Mouse (Mus musculus) heart, postnatal 10 days (tissue): ENCODE measurements at regions not wholly inside any gene's neighbourhood (a gene's known extent, or its start where the extent isn't known, plus 50 kb on each side); places are given as distances from the start of the nearest gene placed in this dataset.
"Not testable (repeated sequence)": the region's sequence is repeated elsewhere in the genome, so short reads cannot be mapped to it uniquely, and the experiment has no call there.

Experiments
- DNase-seq, 2 experiments: peaks; one replicate each; pipeline ENCODE4 v3.0.0; 2021
- intact Hi-C: fragments of 180-260 bp; cut with DNase I; formaldehyde crosslinking; loops from one replicate; pipeline ENCODE4 v1.15.1; 2025

GRCm38 (mm10) chr12:115276749-115277148 is 770.8 kb upstream of the Zfp386 start:
- DNase-seq, intact Hi-C loops: not testable (repeated sequence)

DNA sequence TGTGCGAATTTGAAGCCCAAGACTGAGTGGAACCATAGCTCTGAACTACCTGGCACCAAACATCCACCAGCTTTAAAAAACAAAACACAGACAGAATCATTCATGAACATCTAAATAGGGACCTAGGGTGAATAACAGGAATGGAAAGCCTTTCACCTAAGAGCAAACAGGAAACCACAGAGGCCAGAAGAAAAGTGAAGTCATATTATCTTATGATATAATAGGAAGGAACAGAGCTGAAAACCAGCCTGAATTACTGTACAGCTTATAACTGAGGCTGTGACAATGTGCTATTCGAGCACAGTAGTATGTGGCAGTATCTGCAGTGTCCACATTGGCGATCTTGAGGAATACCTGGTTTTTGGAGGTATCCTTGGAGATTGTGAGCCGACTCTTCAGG is 753.8 kb upstream of the Zfp386 start:
- intact Hi-C loops, DNase-seq: not testable (repeated sequence)

DNA sequence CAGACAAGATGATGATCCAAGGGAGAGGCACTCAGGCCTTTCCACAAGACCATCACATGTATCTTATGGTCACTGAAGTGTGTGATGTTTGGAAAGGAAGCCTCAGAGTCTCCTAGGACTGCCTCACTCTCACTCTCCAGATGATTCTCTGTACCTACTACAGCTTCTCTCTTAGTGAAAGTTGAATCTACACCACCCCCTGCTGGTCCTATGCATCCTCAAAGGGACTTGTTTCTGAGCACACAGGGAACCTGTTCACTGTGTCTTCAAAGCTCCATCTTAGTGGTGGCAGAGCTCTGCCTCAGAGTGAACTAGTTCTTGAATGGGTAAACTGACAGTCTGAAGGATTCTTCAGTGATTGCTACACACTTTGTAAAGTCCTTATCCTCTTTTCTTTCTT is 749.5 kb upstream of the Zfp386 start:
- intact Hi-C loops, DNase-seq: not testable (repeated sequence)

DNA sequence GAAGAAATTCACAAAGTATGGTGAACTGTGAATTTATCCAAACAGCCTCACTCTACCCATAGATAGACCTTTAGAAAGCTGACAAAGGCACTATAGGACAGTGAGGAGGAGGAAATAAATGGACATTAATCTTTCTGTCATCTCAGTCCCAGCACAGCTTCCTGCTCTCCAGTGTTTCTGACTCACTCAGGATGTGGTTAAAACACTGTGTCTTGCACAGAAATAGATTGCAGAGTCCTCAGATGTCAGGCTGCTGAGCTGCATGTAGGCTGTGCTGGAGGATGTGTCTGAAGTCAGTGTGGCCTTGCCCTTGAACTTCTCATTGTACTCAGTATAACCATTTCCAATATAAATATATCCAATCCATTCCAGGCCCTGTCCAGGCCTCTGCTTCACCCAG is 735.6 kb upstream of the Zfp386 start:
- intact Hi-C loops: no loop called here
- peak in 1 of 2 experiments; percentile 3 for DNase-seq

- DNase-seq, intact Hi-C loops: not testable (repeated sequence)
Observed at GRCm38 (mm10) chr12:115312604-115313003, 734.9 kb upstream of the Zfp386 start.

GRCm38 (mm10) chr12:115320641-115321040 is 726.9 kb upstream of the Zfp386 start:
- DNase-seq, intact Hi-C loops: not testable (repeated sequence)

DNA sequence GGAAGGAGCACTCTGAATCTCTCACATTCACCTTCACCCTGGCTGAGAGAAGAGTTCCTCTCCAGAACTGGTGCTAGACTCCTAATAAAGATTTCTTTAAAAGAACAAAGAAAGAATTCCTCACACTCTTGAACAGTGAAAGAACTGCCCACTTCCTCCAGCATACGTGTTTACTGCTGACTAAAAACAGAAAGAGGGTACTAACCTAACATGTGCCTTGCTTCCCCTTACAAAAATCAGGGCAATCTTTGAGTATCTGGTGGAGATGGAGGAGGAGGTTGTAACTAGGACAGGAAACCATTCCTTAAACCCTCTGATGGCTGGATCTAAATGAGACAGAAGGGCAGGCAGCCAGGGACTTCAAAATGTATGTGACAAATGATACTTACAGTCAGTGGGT is 719.1 kb upstream of the Zfp386 start:
- intact Hi-C loops: no loop called here
- DNase-seq: no peak

- intact Hi-C loops, DNase-seq: not testable (repeated sequence)
Observed at GRCm38 (mm10) chr12:115334770-115335169, 712.8 kb upstream of the Zfp386 start.

GRCm38 (mm10) chr12:115336594-115336993 is 710.9 kb upstream of the Zfp386 start:
- no peak for DNase-seq
- intact Hi-C loops: no loop called here

DNA sequence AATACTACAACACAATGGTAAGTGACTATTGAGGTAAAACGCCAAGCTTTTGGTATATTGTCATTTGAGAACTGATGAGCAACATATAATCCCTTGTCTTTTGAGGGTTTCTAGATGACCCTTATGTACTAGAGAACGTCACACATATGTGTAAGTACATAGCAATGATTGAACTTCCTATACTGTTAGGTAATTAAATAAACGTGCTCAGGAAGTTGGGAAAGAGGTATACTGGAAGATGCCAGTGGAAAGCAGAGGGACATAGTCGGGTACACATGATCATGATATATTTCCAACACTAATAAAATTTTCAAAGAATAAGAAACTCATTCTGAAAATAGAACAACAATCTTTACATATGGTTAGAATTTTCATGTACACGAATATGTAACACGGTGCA is 701.4 kb upstream of the Zfp386 start:
- DNase-seq, intact Hi-C loops: not testable (repeated sequence)

GRCm38 (mm10) chr12:115359050-115359449 is 688.5 kb upstream of the Zfp386 start:
- intact Hi-C loops, DNase-seq: not testable (repeated sequence)

DNA sequence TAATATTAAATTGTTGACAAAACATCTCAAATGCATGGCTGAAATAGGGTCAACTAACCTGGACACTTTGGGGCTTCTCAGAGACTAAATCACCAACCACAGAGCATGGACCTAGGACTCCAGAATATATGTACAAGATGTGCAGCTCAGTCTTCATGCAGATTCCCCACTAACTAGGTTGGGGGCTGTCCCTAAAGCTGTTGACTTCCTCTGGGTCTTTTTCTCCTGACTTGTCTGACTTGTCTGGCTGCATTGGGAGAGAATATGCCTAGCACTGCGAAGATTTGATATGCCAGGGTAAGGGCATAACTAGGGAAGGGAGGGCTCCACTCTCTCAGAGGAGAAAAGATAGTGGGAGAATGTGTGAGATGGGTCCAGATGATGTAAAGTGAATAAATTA is 681.9 kb upstream of the Zfp386 start:
- intact Hi-C loops: not testable (repeated sequence)

DNA sequence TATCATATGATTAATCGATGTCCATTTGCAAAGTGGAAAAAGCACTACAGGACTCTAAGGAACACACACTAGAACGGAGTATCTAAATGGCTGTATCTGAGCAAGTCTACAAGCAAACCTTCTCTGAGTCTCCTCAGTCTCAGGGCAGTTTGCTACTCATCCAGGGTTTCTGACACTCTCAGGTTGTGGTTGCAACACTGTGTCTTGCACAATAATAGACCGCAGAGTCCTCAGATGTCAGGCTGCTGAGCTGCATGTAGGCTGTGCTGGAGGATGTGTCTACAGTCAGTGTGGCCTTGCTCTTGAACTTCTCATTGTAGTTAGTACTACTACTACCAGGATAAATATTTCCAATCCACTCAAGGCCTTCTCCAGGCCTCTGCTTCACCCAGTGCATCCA is 675.7 kb upstream of the Zfp386 start:
- DNase-seq, intact Hi-C loops: not testable (repeated sequence)

More for the DNA sequence above, 681.9 kb upstream of the Zfp386 start:
- not testable (repeated sequence) for DNase-seq

DNA sequence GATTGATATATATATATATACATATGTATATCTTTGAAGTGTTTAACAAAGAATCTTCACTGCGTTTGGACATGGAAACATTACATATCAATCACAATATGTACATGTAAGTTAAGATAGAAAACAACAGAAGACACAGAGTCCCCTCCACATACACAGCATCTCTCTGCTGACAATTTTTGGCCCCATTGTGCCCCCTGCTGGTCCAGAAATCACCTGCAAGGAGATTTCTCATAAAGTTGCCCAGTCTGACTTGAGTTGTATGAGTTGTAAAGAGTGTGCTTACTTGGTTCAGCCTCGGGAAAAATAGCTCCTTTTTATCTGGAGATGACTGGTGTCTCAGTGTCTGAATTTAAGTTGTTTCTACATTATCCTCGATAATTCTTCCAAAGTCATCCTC is 674.5 kb upstream of the Zfp386 start:
- intact Hi-C loops, DNase-seq: not testable (repeated sequence)

- intact Hi-C loops, DNase-seq: not testable (repeated sequence)
Observed at GRCm38 (mm10) chr12:115386479-115386878, 661.0 kb upstream of the Zfp386 start.

- intact Hi-C loops: loop anchor here (10.0 kb wide), 1 partner anchor 179 kb away; no protein-coding TSS in a partner anchor
- no peak for DNase-seq
Observed at GRCm38 (mm10) chr12:115404116-115404515, 643.4 kb upstream of the Zfp386 start.

DNA sequence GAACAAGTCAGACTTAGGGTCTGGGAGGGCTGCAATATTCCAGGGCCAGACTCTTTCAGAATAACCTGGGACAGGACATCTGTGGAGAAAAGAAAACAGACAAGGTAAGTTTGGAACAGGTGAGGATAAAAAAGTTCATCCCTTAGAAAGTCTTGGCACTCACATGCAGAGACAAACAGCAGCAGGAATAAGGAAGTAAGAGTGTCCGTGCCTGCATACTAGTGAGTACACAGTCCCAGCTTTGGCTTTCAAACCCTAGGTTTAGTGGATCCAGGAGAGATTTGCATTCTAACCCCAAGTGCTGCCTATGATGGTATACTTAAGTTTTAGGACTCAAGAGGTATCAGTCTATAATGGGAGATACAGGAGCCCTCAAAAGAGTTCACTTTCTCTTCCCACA is 642.9 kb upstream of the Zfp386 start:
- no peak for DNase-seq
- intact Hi-C loops: loop anchor here (10.0 kb wide), 1 partner anchor 180 kb away; no protein-coding TSS in a partner anchor

- intact Hi-C loops, DNase-seq: not testable (repeated sequence)
Observed at GRCm38 (mm10) chr12:115446247-115446646, 601.3 kb upstream of the Zfp386 start.

GRCm38 (mm10) chr12:115452626-115453025 is 594.9 kb upstream of the Zfp386 start:
- intact Hi-C loops, DNase-seq: not testable (repeated sequence)

GRCm38 (mm10) chr12:115464777-115465176 is 582.7 kb upstream of the Zfp386 start:
- intact Hi-C loops, DNase-seq: not testable (repeated sequence)

GRCm38 (mm10) chr12:115468015-115468414 is 579.5 kb upstream of the Zfp386 start:
- intact Hi-C loops, DNase-seq: not testable (repeated sequence)

DNA sequence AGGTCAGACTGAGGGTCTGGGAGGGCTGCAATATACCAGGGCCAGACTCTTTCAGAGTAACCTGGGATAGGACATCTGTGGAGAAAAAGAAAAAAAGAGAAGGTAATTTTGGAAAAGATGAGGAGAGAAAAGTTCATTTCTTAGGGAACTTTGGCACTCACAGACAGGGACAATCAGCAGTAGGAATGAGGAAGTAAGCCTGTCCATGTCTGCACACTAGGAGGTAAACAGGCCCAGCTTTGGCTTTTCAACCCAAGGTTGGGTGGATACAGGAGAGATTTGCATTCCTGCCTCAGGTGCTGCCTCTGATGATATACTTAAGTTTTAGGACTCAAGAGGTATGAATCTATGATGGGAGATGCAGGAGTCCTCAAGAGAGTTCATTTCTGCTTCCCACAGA is 579.0 kb upstream of the Zfp386 start:
- intact Hi-C loops, DNase-seq: not testable (repeated sequence)

GRCm38 (mm10) chr12:115498865-115499264 is 548.7 kb upstream of the Zfp386 start:
- intact Hi-C loops: no loop called here
- DNase-seq: no peak
